Mouse (Mus musculus): ENCODE measurements around the gene Podn. TPM values are rescaled to one million over a fixed set of nuclear protein-coding genes. Genes with fewer than 3 reads are reported as not detected.
A peak's percentile ranks its signal among the peaks of the same experiment; 100 is the strongest.

Podn gene
- polyA plus RNA-seq, 1 experiment from 2014 or later: 0.10 TPM

DNA sequence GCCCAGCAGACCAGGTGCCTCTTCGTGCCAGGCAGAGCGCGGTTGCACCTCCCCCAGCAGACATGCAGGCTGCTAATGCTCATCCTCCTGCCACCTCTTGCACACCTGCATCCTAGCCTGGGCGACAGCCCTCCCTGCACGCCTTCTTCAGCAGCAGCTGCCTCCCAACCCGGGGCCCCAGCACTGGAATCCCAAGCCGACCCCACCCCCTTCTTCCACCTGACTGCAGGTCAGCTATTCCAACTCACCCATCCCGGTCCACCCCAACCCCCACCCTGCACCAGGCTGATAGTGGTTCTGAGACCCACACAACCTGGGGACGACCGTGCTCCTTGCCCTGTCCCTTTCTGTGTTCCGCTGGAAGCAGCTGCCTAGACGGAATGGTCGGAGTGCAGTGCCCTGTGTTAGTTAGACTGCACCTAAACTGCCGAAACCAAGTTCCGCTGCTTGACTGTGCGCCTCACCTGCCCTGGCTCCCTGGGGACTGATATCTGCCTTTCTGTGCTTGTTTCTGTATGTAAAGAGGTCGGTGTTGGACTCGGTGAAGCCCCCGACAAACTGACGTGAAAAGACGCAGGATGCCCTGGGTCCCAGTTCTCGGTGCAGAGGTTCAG lies 65.2 kb downstream of the Podn start:
- Histone ChIP-seq H3K27me3 (ENCODE audit: poor library complexity, severe bottlenecking) (peaks cover 78% of the 10 kb centered on the region), H3K4me3 (peak overlapping the region; percentile 65), H3K9me3 (no peaks in the 10 kb centered on the region), H3K36me3 (replicated peaks) (no peaks in the 10 kb centered on the region), H3K4me1 (peaks cover 25% of the 10 kb centered on the region), H3K27ac (no peak overlapping the region)
- WGBS: 2% methylated on average over 22 of the region's 22 CpGs
- DNase-seq (ENCODE audit: extremely low spot score, low spot score): no peak

DNA sequence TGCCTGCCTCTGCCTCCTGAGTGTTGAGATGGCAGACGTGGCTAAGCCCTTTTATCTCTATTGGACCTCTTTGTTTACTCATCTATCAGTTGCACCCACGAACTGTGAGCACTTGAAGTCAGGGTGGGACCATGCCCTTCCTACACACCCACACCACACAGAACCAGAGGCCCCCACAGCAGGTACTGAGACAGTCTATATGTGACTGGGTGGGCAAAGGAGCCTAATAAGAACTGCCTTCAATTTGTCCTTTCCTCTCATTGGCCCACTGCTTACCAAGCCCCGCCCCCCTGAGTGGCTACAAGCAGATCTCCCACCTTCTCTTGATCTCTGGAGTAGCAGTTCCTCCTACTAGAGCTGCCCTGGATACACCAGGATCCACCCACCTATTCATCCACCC lies 70.1 kb downstream of the Podn start:
- WGBS: 29% methylated on average over 3 of the region's 3 CpGs
- Histone ChIP-seq H3K27me3 (ENCODE audit: poor library complexity, severe bottlenecking) (peaks cover 62% of the 10 kb centered on the region), H3K36me3 (replicated peaks) (no peaks in the 10 kb centered on the region), H3K27ac (no peak overlapping the region), H3K9me3 (no peaks in the 10 kb centered on the region), H3K4me1 (peaks cover 23% of the 10 kb centered on the region), H3K4me3 (no peak overlapping the region)
- no peak for DNase-seq (ENCODE audit: extremely low spot score, low spot score)

DNA sequence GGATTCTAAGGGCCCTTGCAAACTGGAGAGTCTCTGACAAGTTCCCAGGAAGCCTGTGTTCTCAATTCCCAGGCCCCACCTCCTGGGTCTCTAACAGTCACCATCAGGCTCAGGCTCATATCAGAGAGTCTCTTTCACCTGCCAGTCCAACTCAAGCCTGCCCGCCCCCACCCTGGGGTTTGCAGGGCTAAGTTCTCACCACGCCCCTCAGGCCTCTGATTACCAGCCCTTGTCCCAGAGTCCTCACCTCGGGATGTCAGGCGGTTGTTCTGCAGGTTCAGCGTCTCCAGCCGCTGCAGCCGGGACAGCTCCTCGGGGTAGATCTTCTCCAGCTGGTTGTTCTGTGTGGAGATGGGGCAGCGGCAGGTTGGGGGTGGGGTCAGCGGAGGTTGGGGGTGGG lies 71.0 kb downstream of the Podn start:
- H3K9me3 ChIP-seq: no peaks in the 10 kb centered on the region
- H3K27me3 ChIP-seq (ENCODE audit: poor library complexity, severe bottlenecking): peaks cover 58% of the 10 kb centered on the region
- no peak for DNase-seq (ENCODE audit: extremely low spot score, low spot score)
- peaks cover 17% of the 10 kb centered on the region for H3K4me1 ChIP-seq
- H3K27ac ChIP-seq: peak overlapping the region; percentile 48; the same call in 1 of the 2 replicates
- H3K36me3 ChIP-seq (replicated peaks): no peaks in the 10 kb centered on the region
- WGBS: 1% methylated on average over 10 of the region's 10 CpGs
- peak overlapping the region; percentile 32 for H3K4me3 ChIP-seq

DNA sequence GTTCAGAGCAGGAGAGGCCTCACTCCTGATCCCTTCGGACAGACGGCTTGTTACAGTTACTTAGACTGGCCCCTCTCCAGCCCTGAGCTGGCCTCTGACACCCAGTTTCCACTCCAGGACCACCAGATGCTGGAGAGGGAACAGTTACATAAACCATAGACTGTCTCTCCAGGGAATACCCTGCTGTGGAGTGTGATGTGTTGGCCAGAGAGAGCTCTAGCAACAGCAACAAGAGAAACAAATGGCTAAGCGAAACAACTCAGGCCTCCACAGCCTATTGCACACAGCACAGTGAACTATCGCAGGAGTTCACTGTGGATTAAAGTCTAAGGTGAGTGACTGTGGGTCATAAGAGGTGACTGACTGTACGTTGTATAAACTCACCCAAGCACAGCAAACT lies 71.6 kb downstream of the Podn start:
- 66% methylated on average over 5 of the region's 5 CpGs for WGBS
- Histone ChIP-seq H3K4me3 (no peak overlapping the region), H3K27me3 (ENCODE audit: poor library complexity, severe bottlenecking) (peaks cover 56% of the 10 kb centered on the region), H3K27ac (no peak overlapping the region), H3K9me3 (no peaks in the 10 kb centered on the region), H3K4me1 (peaks cover 17% of the 10 kb centered on the region), H3K36me3 (replicated peaks) (no peaks in the 10 kb centered on the region)
- DNase-seq (ENCODE audit: extremely low spot score, low spot score): no peak

DNA sequence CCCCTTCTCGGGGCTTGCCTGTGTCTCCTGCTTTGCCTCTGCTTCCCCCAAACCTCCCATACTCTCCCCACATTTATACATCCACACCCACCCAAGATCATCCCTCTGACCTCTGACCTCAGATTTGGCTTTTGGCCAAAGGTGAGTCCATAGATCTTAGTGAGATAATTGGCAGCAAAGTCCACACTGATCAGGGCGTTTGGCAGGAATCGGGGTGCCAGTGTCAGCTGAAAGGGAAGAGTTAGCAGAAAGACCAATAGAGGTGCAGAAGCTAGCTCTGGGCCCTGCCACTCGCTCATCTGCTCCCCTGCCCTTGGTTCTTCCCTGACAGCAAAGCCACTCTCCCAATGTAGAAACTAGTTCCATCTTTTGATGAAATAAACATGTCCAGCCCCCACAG lies 73.1 kb downstream of the Podn start:
- WGBS: 85% methylated on average over 4 of the region's 4 CpGs
- H3K27me3 ChIP-seq (ENCODE audit: poor library complexity, severe bottlenecking): peaks cover 42% of the 10 kb centered on the region
- no peak overlapping the region for H3K4me3 ChIP-seq
- H3K9me3 ChIP-seq: no peaks in the 10 kb centered on the region
- H3K4me1 ChIP-seq: peaks cover 32% of the 10 kb centered on the region
- H3K27ac ChIP-seq: no peak overlapping the region
- H3K36me3 ChIP-seq (replicated peaks): no peaks in the 10 kb centered on the region
- no peak for DNase-seq (ENCODE audit: extremely low spot score, low spot score)

DNA sequence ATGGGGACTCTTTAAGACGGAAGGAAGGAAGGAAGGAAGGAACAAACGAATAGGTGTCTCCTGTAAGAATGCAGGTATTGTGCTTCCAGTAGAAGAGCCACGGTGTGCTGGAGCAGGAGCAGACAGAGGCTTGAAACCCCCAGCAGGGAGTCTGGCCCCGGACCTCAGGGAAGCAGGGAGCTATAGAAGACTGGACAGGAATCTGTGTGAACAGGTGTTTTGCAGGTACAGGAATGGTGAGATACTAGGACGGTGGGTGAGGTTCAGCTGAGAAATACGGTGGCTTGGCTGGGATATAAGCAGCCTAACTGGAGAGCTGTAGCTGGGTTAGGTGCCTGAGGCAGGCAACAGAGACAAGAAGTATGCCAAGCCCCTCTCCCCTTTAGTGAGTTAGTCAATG lies 76.1 kb downstream of the Podn start:
- Histone ChIP-seq H3K27ac (no peak overlapping the region), H3K36me3 (replicated peaks) (no peaks in the 10 kb centered on the region), H3K9me3 (no peaks in the 10 kb centered on the region), H3K27me3 (ENCODE audit: poor library complexity, severe bottlenecking) (peaks cover 23% of the 10 kb centered on the region; the same call in 1 of the 2 replicates), H3K4me3 (no peak overlapping the region), H3K4me1 (peaks cover 31% of the 10 kb centered on the region)
- 90% methylated on average over 6 of the region's 6 CpGs for WGBS
- no peak for DNase-seq (ENCODE audit: extremely low spot score, low spot score)

DNA sequence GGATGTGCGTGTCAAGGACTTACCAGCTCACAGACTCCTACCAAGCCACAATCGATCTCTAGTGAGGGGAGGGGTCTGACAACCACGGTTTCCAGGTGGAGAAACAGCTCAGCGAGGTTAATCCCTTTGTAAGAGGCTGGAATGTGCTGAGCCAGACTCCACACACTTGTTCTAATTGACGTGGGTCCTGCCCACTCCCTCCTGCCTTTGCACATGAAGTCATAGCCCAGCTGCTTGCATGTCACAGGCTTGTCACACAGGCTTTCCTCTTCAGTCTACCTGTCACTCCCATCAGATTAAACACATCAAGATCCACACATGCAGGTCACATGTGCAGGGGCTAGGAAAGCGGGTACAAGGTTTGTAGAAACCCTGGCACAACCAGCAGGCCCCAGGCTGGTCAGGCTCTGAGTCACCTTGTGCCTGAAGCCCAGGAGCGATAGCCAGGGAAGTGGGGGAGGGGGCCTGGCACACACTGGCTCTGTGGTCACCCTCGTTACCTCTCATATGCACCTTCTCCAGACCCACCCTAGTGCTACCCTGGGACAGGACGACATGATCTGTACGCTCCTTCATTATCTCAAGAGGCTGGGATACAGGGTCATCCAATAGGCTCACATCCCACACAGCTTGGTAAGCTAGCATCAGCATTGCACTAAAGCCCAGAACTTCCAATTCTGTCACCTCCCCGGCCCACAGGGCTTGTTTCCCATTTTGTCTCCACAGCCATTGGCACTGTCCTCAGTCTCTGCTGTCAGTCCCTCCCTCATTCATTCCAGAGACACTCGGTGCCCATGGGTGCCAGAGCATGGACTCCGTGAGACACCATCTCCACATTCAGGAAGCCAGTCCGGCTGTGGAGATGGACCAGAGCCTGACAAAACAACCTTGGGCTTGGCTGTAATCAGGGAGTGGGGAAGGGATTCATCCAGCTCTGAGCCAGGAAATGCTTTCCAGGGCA lies 77.0 kb downstream of the Podn start:
- no peaks in the 10 kb centered on the region for H3K36me3 ChIP-seq (replicated peaks)
- 45% methylated on average over 14 of the region's 14 CpGs for WGBS
- 0 out of 2 replicates have a peak overlapping the region, but pooled peaks have one; percentile 3 for H3K27ac ChIP-seq
- no peaks in the 10 kb centered on the region for H3K9me3 ChIP-seq
- H3K4me3 ChIP-seq: no peak overlapping the region
- peaks cover 17% of the 10 kb centered on the region; the same call in 1 of the 2 replicates for H3K27me3 ChIP-seq (ENCODE audit: poor library complexity, severe bottlenecking)
- peaks cover 24% of the 10 kb centered on the region for H3K4me1 ChIP-seq
- DNase-seq (ENCODE audit: extremely low spot score, low spot score): no peak

DNA sequence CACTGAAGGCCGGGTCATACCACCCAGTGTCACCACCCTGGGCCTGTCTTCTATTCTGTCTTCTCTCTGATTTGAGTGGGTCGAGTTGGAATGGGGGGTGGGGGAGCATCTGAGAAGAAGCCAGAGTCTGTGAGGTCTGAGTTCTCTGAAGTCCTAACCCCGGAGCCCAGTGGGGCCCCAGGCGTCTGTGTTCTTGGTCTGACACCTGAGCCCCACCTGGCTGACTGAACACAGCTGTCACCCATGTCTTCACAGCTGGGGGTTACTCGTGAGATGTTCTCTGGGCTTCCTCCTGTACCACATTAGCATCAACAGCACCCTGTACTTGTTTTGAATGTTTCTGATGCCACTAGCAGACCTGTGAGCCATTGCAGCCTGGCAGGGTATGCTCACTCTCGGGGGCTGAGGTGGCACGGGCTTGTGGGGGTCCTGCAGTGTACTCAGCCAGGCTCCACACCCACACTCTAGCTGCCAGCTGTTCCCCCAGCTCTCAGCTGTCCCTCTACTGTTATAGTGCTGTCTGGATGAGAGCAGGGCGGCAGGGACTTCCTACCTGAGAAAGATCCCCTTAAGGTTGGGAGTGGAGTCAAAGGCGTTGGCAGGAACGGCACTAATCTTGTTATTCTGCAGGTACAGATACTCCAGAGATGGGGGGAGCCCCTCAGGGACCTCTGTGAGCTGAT lies 77.9 kb downstream of the Podn start:
- Histone ChIP-seq H3K9me3 (no peaks in the 10 kb centered on the region), H3K4me3 (no peak overlapping the region), H3K27me3 (ENCODE audit: poor library complexity, severe bottlenecking) (peaks cover 14% of the 10 kb centered on the region; the same call in 1 of the 2 replicates), H3K36me3 (replicated peaks) (no peaks in the 10 kb centered on the region), H3K4me1 (peaks cover 24% of the 10 kb centered on the region), H3K27ac (0 out of 2 replicates have a peak overlapping the region, but pooled peaks have one; percentile 2)
- no peak for DNase-seq (ENCODE audit: extremely low spot score, low spot score)
- 62% methylated on average over 10 of the region's 10 CpGs for WGBS

DNA sequence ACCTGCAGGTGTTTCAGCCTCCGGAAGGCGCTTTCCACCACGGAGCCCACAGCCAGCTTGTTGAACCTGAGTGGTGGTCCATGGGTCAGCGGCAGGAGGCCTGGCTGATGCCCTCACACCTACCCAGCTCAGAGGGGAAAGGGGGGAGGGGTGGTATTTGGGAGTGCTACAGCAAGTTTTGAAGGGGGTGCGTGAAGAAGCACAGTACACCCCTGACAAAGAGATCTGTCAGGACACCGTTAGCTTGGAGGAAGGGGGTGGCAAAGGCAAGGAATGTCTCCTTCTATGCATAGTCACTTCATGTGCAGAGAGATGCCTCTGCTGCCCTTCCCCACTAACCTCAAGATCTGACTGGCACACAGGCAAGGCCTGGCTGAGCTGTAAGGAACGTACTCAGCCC lies 78.4 kb downstream of the Podn start:
- DNase-seq (ENCODE audit: extremely low spot score, low spot score): no peak
- WGBS: 87% methylated on average over 7 of the region's 7 CpGs
- Histone ChIP-seq H3K27ac (no peak overlapping the region), H3K4me3 (no peak overlapping the region), H3K9me3 (no peaks in the 10 kb centered on the region), H3K27me3 (ENCODE audit: poor library complexity, severe bottlenecking) (peaks cover 14% of the 10 kb centered on the region; the same call in 1 of the 2 replicates), H3K36me3 (replicated peaks) (no peaks in the 10 kb centered on the region), H3K4me1 (peaks cover 24% of the 10 kb centered on the region)

DNA sequence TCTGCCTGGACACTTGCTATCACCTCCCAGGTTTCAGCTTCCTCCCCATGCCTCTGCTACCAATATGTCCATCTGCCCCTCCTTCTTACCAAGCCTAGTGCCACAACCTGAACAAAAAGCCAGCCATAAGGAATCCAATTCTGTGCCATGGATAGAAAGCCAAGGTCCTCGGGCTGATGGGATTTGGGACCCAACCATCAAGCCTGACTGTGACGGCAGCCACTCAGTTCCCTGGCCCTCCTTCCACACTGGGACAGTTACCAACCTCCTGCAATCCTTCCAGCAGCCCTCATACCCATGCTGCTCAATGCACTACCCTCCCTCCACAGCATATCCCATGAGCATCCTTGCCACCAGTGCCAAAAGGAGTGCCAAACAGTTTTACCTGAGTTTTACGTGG lies 79.9 kb downstream of the Podn start:
- 91% methylated on average over 3 of the region's 3 CpGs for WGBS
- Histone ChIP-seq H3K36me3 (replicated peaks) (no peaks in the 10 kb centered on the region), H3K27me3 (ENCODE audit: poor library complexity, severe bottlenecking) (peaks cover 10% of the 10 kb centered on the region; the same call in 1 of the 2 replicates), H3K9me3 (no peaks in the 10 kb centered on the region), H3K4me1 (peaks cover 24% of the 10 kb centered on the region), H3K4me3 (no peak overlapping the region), H3K27ac (no peak overlapping the region)
- DNase-seq (ENCODE audit: extremely low spot score, low spot score): no peak

DNA sequence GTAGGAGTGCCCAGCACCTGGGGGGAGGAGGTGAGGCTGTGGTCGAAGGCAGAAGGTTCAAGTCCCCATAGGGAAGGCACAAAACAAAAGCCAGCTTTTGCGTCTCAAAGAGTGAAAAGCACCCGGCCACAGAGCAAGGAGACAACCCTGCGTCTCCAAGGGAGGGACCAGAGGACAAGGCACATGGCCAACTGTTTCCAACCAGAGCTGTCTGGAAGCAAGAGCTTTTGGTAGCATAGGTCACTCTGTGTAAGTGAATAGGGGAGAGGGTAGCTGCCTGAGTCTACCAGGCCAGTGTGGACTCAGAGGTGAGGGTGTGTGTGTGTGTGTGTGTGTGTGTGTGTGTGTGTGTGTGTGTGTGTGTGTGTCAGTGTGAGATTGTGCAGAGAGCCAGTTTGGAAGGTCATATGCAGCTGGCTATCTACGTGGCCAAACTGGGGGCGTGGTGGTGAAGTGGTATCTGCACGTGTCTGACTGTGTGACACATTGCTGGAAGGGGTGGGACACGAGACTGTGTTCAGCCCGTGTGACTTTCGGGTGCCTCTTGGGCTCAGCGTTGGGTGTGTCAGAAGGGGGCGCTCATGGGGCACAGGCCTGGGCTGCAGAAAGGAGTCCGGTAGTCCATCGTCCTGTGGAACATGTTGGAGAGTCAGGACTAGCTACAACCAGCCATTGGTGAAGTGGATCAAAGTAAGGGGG lies 81.0 kb downstream of the Podn start:
- H3K27ac ChIP-seq: no peak overlapping the region
- H3K27me3 ChIP-seq (ENCODE audit: poor library complexity, severe bottlenecking): peaks cover 4% of the 10 kb centered on the region; the same call in 1 of the 2 replicates
- no peaks in the 10 kb centered on the region for H3K36me3 ChIP-seq (replicated peaks)
- no peaks in the 10 kb centered on the region for H3K9me3 ChIP-seq
- no peak for DNase-seq (ENCODE audit: extremely low spot score, low spot score)
- H3K4me3 ChIP-seq: no peak overlapping the region
- 67% methylated on average over 14 of the region's 14 CpGs for WGBS
- peaks cover 24% of the 10 kb centered on the region for H3K4me1 ChIP-seq

DNA sequence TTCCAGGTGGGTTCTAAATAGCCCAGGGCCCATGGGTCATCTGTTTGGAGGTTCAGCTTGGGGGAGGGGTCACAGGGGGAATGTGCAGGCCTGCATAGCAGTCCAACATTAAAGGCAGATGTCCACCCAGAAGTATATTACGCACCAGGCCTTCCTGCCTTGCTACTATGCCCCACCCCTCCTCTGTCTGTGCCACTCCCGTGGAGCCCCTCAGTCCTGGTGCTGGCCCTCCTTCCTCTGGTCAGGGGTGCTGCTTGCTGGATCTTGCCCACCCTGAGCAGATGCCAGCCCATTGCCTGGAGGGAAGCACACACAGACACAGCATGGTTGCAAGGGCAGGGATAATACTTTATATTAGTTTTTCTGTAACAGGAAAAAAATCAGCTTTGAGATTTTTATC lies 81.8 kb downstream of the Podn start:
- Histone ChIP-seq H3K27me3 (ENCODE audit: poor library complexity, severe bottlenecking) (no peaks in the 10 kb centered on the region), H3K4me1 (peaks cover 21% of the 10 kb centered on the region), H3K27ac (0 out of 2 replicates have a peak overlapping the region, but pooled peaks have one; percentile 12), H3K36me3 (replicated peaks) (no peaks in the 10 kb centered on the region), H3K4me3 (no peak overlapping the region), H3K9me3 (no peaks in the 10 kb centered on the region)
- WGBS: 71% methylated on average over 2 of the region's 2 CpGs
- DNase-seq (ENCODE audit: extremely low spot score, low spot score): no peak
